ENCODE assay signal across 10 mouse cellular contexts in genomic region chr16:76341636-76342035, GRCm38 (mm10). TPM values are rescaled to one million over a fixed set of nuclear protein-coding genes. Genes with fewer than 3 reads are reported as not detected.
DNase-seq lines count a peak whose midpoint lies in the region; ATAC-seq and TF ChIP-seq lines count a peak whose summit lies in the region.
"Had no signal": no experiment of that assay in that cellular context is flagged by ENCODE, and none has a peak within 500 bp of the region (broad histone marks: within the 10 kb centered on the region; RNA-seq: fewer than 3 reads in every experiment).

No protein-coding gene starts in this region.

- TF ChIP-seq RAD21 in MEL (IDR thresholded peaks at IDR 0.05; ENCODE audit: low read depth, low read length): no peak

- H3K4me1 ChIP-seq in MEL (ENCODE audit: control insufficient read depth in 1 of 2, insufficient read depth in 2 of 2, low read length in 2 of 2): peaks cover 0 to 18% of the 10 kb centered on the region in 2 experiments; a peak in 3 of 4 replicates
- peaks cover 19% of the 10 kb centered on the region for H3K4me1 ChIP-seq in heart, embryonic 12.5 days (replicated peaks)
- H3K4me1 ChIP-seq: neural tube, embryonic 13.5 days had no signal

- peaks cover 9 to 12% of the 10 kb centered on the region in 2 experiments for H3K36me3 ChIP-seq in MEL (ENCODE audit: control insufficient read depth in 1 of 2, insufficient read depth in 2 of 2, low read length in 2 of 2)
- peaks cover 24% of the 10 kb centered on the region for H3K36me3 ChIP-seq in heart, embryonic 12.5 days

- no peak overlapping the region for H3K9ac ChIP-seq in MEL (ENCODE audit: control insufficient read depth, low read depth, low read length, poor library complexity, severe bottlenecking)
- no peak overlapping the region for H3K9ac ChIP-seq in heart, embryonic 12.5 days
- H3K9ac ChIP-seq: heart, embryonic 13.5 days; neural tube, embryonic 13.5 days had no signal

- H3K79me2 ChIP-seq in MEL (ENCODE audit: control insufficient read depth, insufficient read depth, low read length, poor library complexity): peaks cover 8% of the 10 kb centered on the region; the same call in 1 of the 2 replicates

- 51% methylated on average over 8 of the region's 8 CpGs for WGBS in heart, embryonic 12.5 days

- peak overlapping the region; percentile 51 for H3K27ac ChIP-seq in MEL (ENCODE audit: control insufficient read depth, low read depth, low read length)
- no peak overlapping the region for H3K27ac ChIP-seq in heart, embryonic 12.5 days (ENCODE audit: poor library complexity, severe bottlenecking)
- H3K27ac ChIP-seq: heart, embryonic 13.5 days; neural tube, embryonic 13.5 days had no signal

- peak; percentile 46 to 62 for DNase-seq in adrenal gland, postnatal 36 days
- no peak for DNase-seq in adrenal gland, postnatal 25 days
- peak; percentile 73 for DNase-seq in MEL (ENCODE audit: low read depth, low spot score)
- peak; percentile 39 for DNase-seq in lung, postnatal 14 days
- DNase-seq in right cerebral cortex, adult 18-20 months: no peak
- DNase-seq in left cerebral cortex, adult 18-20 months (ENCODE audit: low spot score in 2 of 2): no peak
- DNase-seq in frontal cortex, postnatal 10 days (ENCODE audit: low spot score in 2 of 2): no peak

- no peak for TF ChIP-seq POLR2A in MEL (IDR thresholded peaks at IDR 0.05; ENCODE audit: control insufficient read depth in 1 of 2, insufficient read depth in 1 of 2, low read depth in 1 of 2, low read length in 2 of 2, poor library complexity in 1 of 2)

- no peak overlapping the region for H3K4me3 ChIP-seq in MEL (ENCODE audit: control insufficient read depth in 1 of 2, insufficient read depth in 1 of 2, low read depth in 2 of 2, low read length in 2 of 2)
- no peak overlapping the region for H3K4me3 ChIP-seq in heart, embryonic 12.5 days
- H3K4me3 ChIP-seq: heart, embryonic 13.5 days; neural tube, embryonic 13.5 days had no signal

- TF ChIP-seq CTCF in MEL (IDR thresholded peaks at IDR 0.05 in 2 of 3, conservative IDR thresholded peaks at IDR 0.05 in 1 of 3; ENCODE audit: control insufficient read depth in 1 of 3, insufficient read depth in 1 of 3, low read depth in 2 of 3, low read length in 3 of 3, poor library complexity in 1 of 3, severe bottlenecking in 1 of 3): no peak

- no peaks in the 10 kb centered on the region for H3K27me3 ChIP-seq in MEL (ENCODE audit: control insufficient read depth in 1 of 2, insufficient read depth in 2 of 2, low read length in 2 of 2)
- no peaks in the 10 kb centered on the region for H3K27me3 ChIP-seq in heart, embryonic 12.5 days (replicated peaks)
- H3K27me3 ChIP-seq: heart, embryonic 13.5 days; neural tube, embryonic 13.5 days had no signal

- peak; percentile 70 for ATAC-seq in heart, embryonic 12.5 days (ENCODE audit: insufficient number of reproducible peaks, low FRiP score)

- no peak overlapping the region for H3K4me2 ChIP-seq in heart, embryonic 12.5 days
- H3K4me2 ChIP-seq: heart, embryonic 13.5 days; neural tube, embryonic 13.5 days had no signal

- TF ChIP-seq EP300 in MEL (IDR thresholded peaks at IDR 0.05; ENCODE audit: low read depth in 1 of 2, low read length in 2 of 2): peak; percentile 30 to 58; a peak in 3 of 4 replicates

- H3K9me3 ChIP-seq in MEL (replicated peaks; ENCODE audit: insufficient read depth, low read length): no peaks in the 10 kb centered on the region
- peaks cover 15% of the 10 kb centered on the region for H3K9me3 ChIP-seq in heart, embryonic 12.5 days (replicated peaks)
- H3K9me3 ChIP-seq: neural tube, embryonic 13.5 days had no signal

TF ChIP-seq in MEL, 35 proteins besides CTCF, POLR2A, EP300 and RAD21:
- peak; percentile 87; the same call in 1 of the 2 replicates for TF ChIP-seq MYC (IDR thresholded peaks at IDR 0.05; ENCODE audit: low read depth, low read length)
- no peak for TF ChIP-seq NRF1 (IDR thresholded peaks at IDR 0.05; ENCODE audit: insufficient read depth, low read depth, low read length, poor library complexity, severe bottlenecking)
- peak; percentile 24; the same call in 1 of the 2 replicates for TF ChIP-seq TCF12 (IDR thresholded peaks at IDR 0.05; ENCODE audit: low read depth, low read length)
- TF ChIP-seq UBTF (IDR thresholded peaks at IDR 0.05; ENCODE audit: borderline replicate concordance, insufficient read depth, low read depth, low read length): no peak
- TF ChIP-seq SIN3A (IDR thresholded peaks at IDR 0.05; ENCODE audit: low read length): peak; percentile 29; the same call in 1 of the 2 replicates
- peak; percentile 92 for TF ChIP-seq MAX (IDR thresholded peaks at IDR 0.05; ENCODE audit: low read length)
- TF ChIP-seq USF1 (IDR thresholded peaks at IDR 0.05; ENCODE audit: low read depth, low read length): peak; percentile 70
- no peak for TF ChIP-seq SMC3 (IDR thresholded peaks at IDR 0.05; ENCODE audit: low read depth, low read length)
- TF ChIP-seq MXI1 (IDR thresholded peaks at IDR 0.05; ENCODE audit: low read depth, low read length): peak; percentile 83
- peak; percentile 46 for TF ChIP-seq GATA1 (IDR thresholded peaks at IDR 0.05; ENCODE audit: low read depth, low read length)
- no peak for TF ChIP-seq KAT2A (conservative IDR thresholded peaks at IDR 0.05; ENCODE audit: low read depth, low read length)

RNA-seq across cellular contexts. Expression of gene Nrip1, which starts 32.0 kb away (rescaled TPM):
- total RNA-seq in adrenal gland, postnatal 36 days (2021): 10 to 100 TPM; 76.2 to 98.8 TPM
- total RNA-seq in adrenal gland, postnatal 25 days (2021): 77.2 and 97.1 TPM in 2 replicates
- total RNA-seq in MEL (2012; rRNA removed): 13.6 and 16.2 TPM in 2 replicates
- polyA plus RNA-seq in MEL (2012; ENCODE audit: insufficient read depth in 1 of 2, insufficient read length in 2 of 2, low read depth in 1 of 2, low replicate concordance in 2 of 2, missing spikeins in 1 of 2): 10 to 100 TPM; 21.1 to 42.6 TPM
- 28.5 and 29.6 TPM in 2 replicates for polyA plus RNA-seq in heart, embryonic 12.5 days (2016; fragmentation: Nextera tagmentation; extraction: Ambion mirVana)
- total RNA-seq in left cerebral cortex, adult 18-20 months (2021): 10 to 100 TPM; 51.2 to 53.8 TPM

Comparison
In these comparisons a context has a peak if more than half of its experiments do, and no peak if none do; other contexts are left out.
1. DNase-seq: peak in adrenal gland, postnatal 36 days (2 of 2), MEL (single experiment) and lung, postnatal 14 days (single experiment); none in adrenal gland, postnatal 25 days (single experiment), right cerebral cortex, adult 18-20 months (single experiment), left cerebral cortex, adult 18-20 months (0 of 2) and frontal cortex, postnatal 10 days (0 of 2).